Mouse (Mus musculus): Measurements from ENCODE around the gene Gm10670.
"Not testable (repeated sequence)": the region's sequence is repeated elsewhere in the genome, so short reads cannot be mapped to it uniquely, and the experiment has no call there.

The Gm10670 gene

GRCm38 (mm10) chr7:20474825-20475224 is at the start of gene Gm10670:
TSS of gene Gm10670 (minus strand) at chr7:20474925.
- in situ Hi-C loops (cut with MboI, MseI): not testable (repeated sequence)

DNA sequence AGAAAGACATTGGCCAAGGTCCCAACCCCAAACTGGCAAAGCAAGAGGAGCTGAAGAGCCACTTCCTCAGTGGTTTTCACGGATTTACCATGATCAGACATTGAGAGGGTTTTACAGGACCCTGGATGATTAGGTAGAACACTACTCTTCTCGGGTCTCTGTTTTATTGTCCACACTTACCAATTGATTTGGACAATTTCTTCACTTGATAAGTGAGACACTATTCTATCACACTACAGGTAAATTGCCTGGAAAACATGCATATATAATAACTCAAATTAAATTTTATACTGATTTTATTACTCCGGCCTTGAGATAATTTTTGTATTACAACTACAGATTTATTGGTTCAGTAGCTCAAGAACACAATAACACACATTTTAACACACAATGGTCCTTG is 35.7 kb upstream of the Gm10670 start, which contains the start of gene Vmn1r103:
Vmn1r103 (minus strand) TSS at position 101 of the 400 bp plus-strand sequence.
- in situ Hi-C loops (cut with MboI, MseI): not testable (repeated sequence)

GRCm38 (mm10) chr7:20442493-20442892 is 32.2 kb downstream of the Gm10670 start, which contains the start of gene Vmn1r101:
TSS of gene Vmn1r101 (minus strand) at chr7:20442593.
- in situ Hi-C loops (cut with MboI, MseI): loop anchor here (5.0 to 25.0 kb wide), 2 partner anchors 345 to 1995 kb away; partner anchors contain the start of genes Vmn1r149 (in 2 of the 2) and Vmn1r113 (in 1 of the 2)
